Mouse (Mus musculus): ENCODE measurements around the gene Mast4.

DNA sequence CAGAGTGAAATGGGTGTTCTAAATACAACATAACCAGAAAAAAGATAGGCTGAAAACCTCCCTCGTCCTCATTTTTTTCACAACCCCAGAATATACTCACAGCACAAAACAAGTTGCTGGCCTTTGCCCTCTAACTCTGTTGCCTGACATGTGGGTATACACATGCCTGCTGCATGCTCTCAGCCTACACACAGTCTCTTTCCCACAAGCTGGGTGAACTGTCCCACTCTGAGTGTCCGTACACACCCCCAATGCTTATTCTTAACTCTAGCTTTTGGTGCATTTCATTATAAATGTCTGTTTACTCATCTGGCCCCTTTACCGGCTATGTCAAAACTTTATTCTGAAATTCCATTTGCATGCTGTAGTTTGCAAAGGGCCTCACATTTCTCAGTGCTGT lies 71.6 kb downstream of the Mast4 start:
- TF ChIP-seq USF1 (IDR thresholded peaks at IDR 0.05; ENCODE audit: low read depth) (no peak), CTCF (IDR thresholded peaks at IDR 0.05; ENCODE audit: control insufficient read depth, insufficient read depth, insufficient read length) (no peak), MAX (IDR thresholded peaks at IDR 0.05) (no peak)

Data from C2C12 (cell line).